Mouse (Mus musculus) liver, embryonic 12.5 days (tissue): ENCODE measurements around the gene Rab17. TPM values are rescaled to one million over a fixed set of nuclear protein-coding genes. Genes with fewer than 3 reads are reported as not detected.

ENCODE experiments used
- ATAC-seq: fragments of 200-750 bp; cut with Nextera tagmentation; 2 replicates; pipeline ENCODE4 v1.8.0; 2017; ENCODE audit warnings: moderate number of reproducible peaks, mild to moderate bottlenecking, moderate library complexity
- H3K27ac ChIP-seq: fragments of 300-500 bp; sonication (generic); 2 replicates; pipeline ENCODE4 v1.5.1; 2016; ENCODE audit warnings: mild to moderate bottlenecking
- H3K27me3 ChIP-seq: fragments of 300-500 bp; sonication (generic); replicated peaks from 2 replicates; pipeline ENCODE4 v1.6.1; 2016; ENCODE audit warnings: mild to moderate bottlenecking, moderate library complexity
- H3K36me3 ChIP-seq: fragments of 300-500 bp; sonication (generic); 2 replicates; pipeline ENCODE4 v1.6.1; 2016; ENCODE audit warnings: mild to moderate bottlenecking, moderate library complexity
- H3K4me1 ChIP-seq: fragments of 300-500 bp; sonication (generic); 2 replicates; pipeline ENCODE4 v1.6.1; 2016
- H3K4me2 ChIP-seq: fragments of 300-500 bp; sonication (generic); 2 replicates; pipeline ENCODE4 v1.6.1; 2016; ENCODE audit warnings: mild to moderate bottlenecking, moderate library complexity
- H3K4me3 ChIP-seq: fragments of 300-500 bp; sonication (generic); 2 replicates; pipeline ENCODE4 v1.5.1; 2016; ENCODE audit warnings: mild to moderate bottlenecking, moderate library complexity
- H3K9ac ChIP-seq: fragments of 300-500 bp; sonication (generic); 2 replicates; pipeline ENCODE4 v1.6.1; 2016; ENCODE audit warnings: mild to moderate bottlenecking, moderate library complexity
- H3K9me3 ChIP-seq: fragments of 300-500 bp; sonication (generic); replicated peaks from 2 replicates; pipeline ENCODE4 v1.6.1; 2016; ENCODE audit warnings: mild to moderate bottlenecking, moderate library complexity
- WGBS: fragments of 180-500 bp; shearing (Covaris S2); methylation state at CpG from one replicate; pipeline ENCODE4 v1.1.7; 2016; ENCODE audit not compliant: insufficient replicate concordance; 5-methylcytosine and 5-hydroxymethylcytosine counted together
- polyA plus RNA-seq: library from polyadenylated mRNA; unstranded; fragments of >200 nt; fragmentation: Nextera tagmentation; extraction: Ambion mirVana; gene quantifications from 2 replicates; pipeline ENCODE4 v1.2.1, GENCODE M21; 2016

Gene Rab17
- polyA plus RNA-seq, 1 experiment from 2014 or later, result 3.3 TPM

DNA sequence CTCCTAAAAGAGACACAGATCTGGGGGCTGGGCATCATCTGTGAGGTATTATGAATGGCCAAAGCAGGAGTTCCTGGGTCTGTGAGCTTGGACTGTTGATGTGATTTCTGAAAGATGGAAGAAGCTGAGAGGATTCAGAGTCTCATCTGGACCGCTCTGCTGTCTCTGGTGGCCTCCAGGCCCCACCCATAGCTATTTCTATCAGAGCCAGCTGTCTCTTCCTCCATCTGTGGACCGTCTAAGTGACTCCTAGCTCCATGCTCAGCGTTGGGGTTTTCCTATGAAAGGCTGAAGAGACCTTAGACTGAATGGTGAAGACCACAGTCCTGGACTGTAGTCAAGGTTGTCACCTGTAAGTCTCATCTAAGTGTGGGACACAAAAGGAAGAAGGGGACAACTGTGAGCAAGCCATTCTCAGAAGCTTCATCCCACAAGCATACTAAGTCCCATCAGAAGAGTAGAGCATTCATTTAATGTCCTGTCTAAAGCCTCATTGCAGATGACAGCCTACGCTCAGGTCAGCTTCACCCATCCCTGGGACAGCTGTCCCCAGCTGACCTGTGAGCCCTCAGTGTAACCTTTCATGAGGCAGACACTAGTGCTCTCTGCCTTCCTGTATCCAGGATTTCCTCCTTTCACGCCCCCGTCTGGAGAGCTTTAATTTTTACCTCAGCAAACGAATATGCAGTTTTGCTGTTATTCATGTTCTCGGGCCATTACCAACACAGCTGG, 34.2 kb upstream of the Rab17 start:
- no peak overlapping the region for H3K4me3 ChIP-seq
- H3K4me1 ChIP-seq, result 0 out of 2 replicates have a peak, but pooled peaks cover 13% of the 10 kb centered on the region
- WGBS, result 61% methylated on average over 8 of the region's 8 CpGs
- no peak overlapping the region for H3K9ac ChIP-seq
- H3K4me2 ChIP-seq, result no peak overlapping the region
- H3K36me3 ChIP-seq, result no peaks in the 10 kb centered on the region
- no peak overlapping the region for H3K27ac ChIP-seq
- peaks cover 32% of the 10 kb centered on the region for H3K27me3 ChIP-seq
- H3K9me3 ChIP-seq, result no peaks in the 10 kb centered on the region
- ATAC-seq, result no peak

DNA sequence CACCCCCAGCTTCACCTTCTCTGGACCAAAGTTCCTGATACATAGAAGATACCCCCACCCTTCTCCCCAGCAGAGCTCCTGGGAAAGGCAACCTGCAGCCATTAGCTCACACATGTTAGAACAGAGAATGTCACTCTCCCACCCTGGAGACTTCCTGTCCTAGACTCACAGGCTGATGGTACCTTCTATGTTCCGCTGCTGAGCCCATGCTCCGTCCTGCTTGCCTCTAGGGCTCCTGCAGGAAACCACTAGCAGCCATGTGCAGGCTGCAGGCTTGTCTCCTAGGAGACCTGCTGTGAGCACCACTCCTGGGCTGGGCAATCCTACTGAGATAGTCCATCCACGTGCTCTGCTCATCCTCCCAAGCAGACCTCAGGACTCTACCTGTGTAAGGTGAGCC, 33.2 kb upstream of the Rab17 start:
- Histone ChIP-seq H3K9ac (no peak overlapping the region), H3K4me3 (no peak overlapping the region), H3K27me3 (peaks cover 42% of the 10 kb centered on the region), H3K36me3 (no peaks in the 10 kb centered on the region), H3K4me2 (no peak overlapping the region), H3K4me1 (0 out of 2 replicates have a peak, but pooled peaks cover 13% of the 10 kb centered on the region), H3K27ac (no peak overlapping the region), H3K9me3 (no peaks in the 10 kb centered on the region)
- ATAC-seq, result no peak
- WGBS, result 58% methylated on average over 3 of the region's 3 CpGs

DNA sequence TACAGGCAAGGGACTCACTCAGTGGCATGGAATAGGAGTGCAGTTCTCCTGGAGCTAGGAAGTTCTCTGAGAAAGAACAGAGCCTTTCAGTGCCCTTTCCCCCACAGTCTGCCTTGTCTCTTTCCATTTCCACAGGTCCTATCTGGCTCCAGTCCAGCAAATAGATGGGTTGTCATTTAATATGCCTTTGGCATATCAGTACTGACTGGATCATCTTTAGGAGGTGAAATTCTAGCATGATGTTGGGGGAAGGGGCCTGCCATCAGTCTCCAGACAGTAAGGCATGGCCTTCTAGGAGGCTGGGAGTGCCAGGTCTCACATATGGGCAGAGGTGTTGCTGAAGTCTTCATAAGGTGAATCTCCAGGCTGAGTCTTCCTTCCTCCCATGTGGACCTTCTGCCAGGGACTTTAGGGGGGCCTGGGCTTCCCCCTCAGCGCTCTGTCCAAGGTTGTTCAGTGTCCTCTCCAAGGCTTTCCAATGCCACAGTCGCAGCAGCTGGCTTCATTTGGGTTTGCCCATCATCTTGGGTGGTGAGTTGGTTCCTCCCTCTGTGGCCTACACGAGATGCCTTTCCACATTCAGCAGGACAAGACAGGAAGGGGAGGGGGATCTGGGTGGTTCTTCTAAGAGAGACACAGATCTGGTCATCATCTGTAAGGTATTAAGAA, 32.5 kb upstream of the Rab17 start:
- H3K4me2 ChIP-seq, result no peak overlapping the region
- no peaks in the 10 kb centered on the region for H3K36me3 ChIP-seq
- ATAC-seq, result no peak
- no peak overlapping the region for H3K4me3 ChIP-seq
- peaks cover 48% of the 10 kb centered on the region for H3K27me3 ChIP-seq
- WGBS, result 50% methylated on average over 3 of the region's 3 CpGs
- no peak overlapping the region for H3K9ac ChIP-seq
- 0 out of 2 replicates have a peak, but pooled peaks cover 13% of the 10 kb centered on the region for H3K4me1 ChIP-seq
- H3K27ac ChIP-seq, result no peak overlapping the region
- H3K9me3 ChIP-seq, result no peaks in the 10 kb centered on the region

DNA sequence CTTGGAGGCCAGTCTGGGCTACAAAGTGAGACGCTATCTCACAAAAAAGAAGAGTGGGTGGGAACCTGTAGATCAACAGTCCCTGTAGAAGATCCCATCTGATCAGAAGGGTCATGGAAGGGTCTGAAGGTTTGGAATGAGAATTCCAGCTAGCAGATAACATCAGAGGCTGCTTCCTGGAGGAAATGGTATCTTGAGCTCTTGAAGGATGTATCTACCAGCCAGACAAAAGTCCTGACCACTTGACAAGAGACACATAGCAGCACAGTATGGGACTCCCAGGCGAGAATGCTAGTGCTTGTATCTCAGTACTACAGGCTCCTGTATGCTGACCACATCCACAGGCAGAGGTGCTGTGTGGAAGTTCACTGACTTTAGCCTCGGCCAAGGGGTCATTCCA, 31.6 kb upstream of the Rab17 start:
- 0 out of 2 replicates have a peak, but pooled peaks cover under 1% of the 10 kb centered on the region for H3K9me3 ChIP-seq
- WGBS, result 42% methylated on average over 3 of the region's 3 CpGs
- peaks cover 48% of the 10 kb centered on the region for H3K27me3 ChIP-seq
- 0 out of 2 replicates have a peak, but pooled peaks cover 13% of the 10 kb centered on the region for H3K4me1 ChIP-seq
- no peak overlapping the region for H3K4me2 ChIP-seq
- H3K4me3 ChIP-seq, result no peak overlapping the region
- no peaks in the 10 kb centered on the region for H3K36me3 ChIP-seq
- H3K9ac ChIP-seq, result no peak overlapping the region
- no peak for ATAC-seq
- no peak overlapping the region for H3K27ac ChIP-seq

DNA sequence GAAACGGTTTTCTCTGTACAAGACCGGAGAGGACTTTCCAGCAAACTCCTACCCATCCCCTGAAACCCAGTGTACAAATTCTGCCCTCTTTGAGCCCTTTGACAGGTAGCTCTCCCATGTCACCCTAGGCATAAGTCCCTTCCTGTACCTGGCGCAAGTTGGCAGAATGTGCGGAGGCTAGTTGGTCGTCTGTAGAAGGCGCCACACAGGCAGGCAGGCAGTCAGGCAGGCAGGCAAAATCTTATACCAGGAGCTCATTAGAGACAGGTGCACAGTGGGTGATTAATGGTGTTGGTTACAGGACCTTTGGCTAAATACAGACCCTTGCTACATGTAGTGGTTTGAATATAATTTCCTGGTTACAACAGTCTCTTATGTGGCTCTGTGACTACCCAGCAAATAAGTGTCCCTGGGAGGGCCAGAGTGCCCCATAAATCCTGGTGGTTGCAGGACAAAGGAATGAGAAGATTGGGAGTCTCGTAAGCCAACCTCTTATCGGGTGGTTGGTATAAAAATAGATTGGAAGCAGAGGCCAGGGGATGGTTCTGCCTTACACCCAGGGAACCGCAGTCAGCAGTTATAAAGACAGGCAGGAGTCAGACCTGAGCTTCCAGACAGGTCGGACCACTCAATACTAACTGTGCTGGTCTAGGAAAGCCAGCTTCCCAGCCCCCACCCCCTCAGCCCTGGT, 30.6 kb upstream of the Rab17 start:
- Histone ChIP-seq H3K4me2 (no peak overlapping the region), H3K4me1 (0 out of 2 replicates have a peak, but pooled peaks cover 13% of the 10 kb centered on the region), H3K36me3 (no peaks in the 10 kb centered on the region), H3K9me3 (0 out of 2 replicates have a peak, but pooled peaks cover 6% of the 10 kb centered on the region), H3K27ac (no peak overlapping the region), H3K27me3 (peaks cover 48% of the 10 kb centered on the region), H3K4me3 (no peak overlapping the region), H3K9ac (no peak overlapping the region)
- no peak for ATAC-seq
- WGBS, result 51% methylated on average over 10 of the region's 10 CpGs

DNA sequence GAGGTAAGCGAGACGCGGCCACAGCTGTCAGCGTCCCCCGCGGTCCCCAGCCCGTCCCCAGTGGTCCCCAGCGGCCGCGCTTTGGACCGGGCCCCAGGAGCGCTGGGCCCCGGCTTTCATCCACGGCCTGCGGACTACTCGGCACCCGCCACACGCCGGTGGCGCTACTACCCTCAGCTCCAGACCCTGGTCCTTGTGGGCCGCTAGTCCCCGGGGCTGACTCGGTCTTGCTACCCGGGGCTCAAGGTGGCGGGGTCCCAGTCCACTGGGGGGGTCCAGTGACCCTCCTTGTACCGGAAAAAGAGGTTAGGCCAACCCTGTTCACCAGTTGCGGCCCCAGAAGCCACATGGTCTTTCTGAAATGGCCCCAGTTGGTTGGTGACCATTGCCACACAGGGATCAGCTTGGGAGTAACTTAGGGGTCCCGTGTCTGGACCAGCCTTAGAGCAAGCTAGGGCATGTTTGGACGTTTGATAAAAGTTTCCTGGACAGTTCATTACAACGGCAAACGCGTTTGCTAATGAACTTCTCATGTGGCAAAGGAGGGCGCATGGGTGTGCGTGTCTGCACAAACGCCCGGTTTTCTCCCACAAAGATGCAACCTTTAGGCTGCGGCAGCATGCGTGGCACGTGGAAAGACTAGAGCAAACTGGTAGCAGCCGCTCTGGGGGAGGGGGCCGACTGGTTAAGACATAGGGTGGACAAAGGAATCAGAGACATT, 29.6 kb upstream of the Rab17 start:
- H3K36me3 ChIP-seq, result no peaks in the 10 kb centered on the region

DNA sequence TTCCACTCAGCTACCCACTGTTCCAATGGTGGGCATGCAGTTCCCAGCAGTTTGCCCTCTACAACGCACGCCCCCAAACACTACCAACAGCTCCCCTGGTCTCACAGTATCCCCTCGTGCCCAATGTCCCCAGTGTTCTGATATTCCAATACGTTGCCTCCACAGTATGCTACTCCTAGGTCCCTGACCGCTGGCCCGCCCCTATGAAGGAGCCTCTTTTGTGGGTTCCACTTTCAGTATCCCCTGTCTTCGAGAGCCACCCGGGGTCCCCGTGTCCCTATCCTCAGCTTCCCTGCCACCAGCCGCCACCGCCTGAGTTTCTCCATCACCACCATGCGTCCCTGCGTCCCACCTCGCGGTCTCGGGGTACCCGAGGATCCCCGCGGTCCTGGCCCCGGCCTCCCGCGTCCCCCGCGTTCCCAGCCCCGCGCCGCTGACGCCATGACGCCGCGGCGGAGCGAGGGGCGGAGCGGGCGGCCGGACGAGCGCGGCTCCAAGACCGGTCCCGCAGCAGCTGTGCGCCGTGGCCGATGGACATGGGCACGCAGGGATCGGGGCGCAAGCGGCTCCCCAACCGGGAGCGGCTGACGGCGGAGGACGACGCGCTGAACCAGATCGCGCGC, 28.9 kb upstream of the Rab17 start, which contains the start of gene Lrrfip1:
TSS of gene Lrrfip1 (plus strand) at position 470 of the 623 bp plus-strand sequence.
- Histone ChIP-seq H3K27ac (no peak within 1 kb of the TSS), H3K4me1 (0 out of 2 replicates have a peak, but pooled peaks cover 13% of the 10 kb centered on the region), H3K36me3 (no peaks in the 10 kb centered on the region), H3K4me2 (peak within 1 kb of the TSS; percentile 72), H3K9ac (peak within 1 kb of the TSS; percentile 61), H3K9me3 (0 out of 2 replicates have a peak, but pooled peaks cover 6% of the 10 kb centered on the region), H3K27me3 (peaks cover 48% of the 10 kb centered on the region), H3K4me3 (peak within 1 kb of the TSS; percentile 62)
- ATAC-seq, result peak; percentile 47
- WGBS, result 3% methylated on average over 59 of the region's 59 CpGs

More for the DNA sequence above, 29.6 kb upstream of the Rab17 start:
- H3K9me3 ChIP-seq, result 0 out of 2 replicates have a peak, but pooled peaks cover 6% of the 10 kb centered on the region
- peak overlapping the region; percentile 61 for H3K9ac ChIP-seq
- H3K4me2 ChIP-seq, result peak overlapping the region; percentile 72
- peak overlapping the region; percentile 62 for H3K4me3 ChIP-seq
- H3K4me1 ChIP-seq, result 0 out of 2 replicates have a peak, but pooled peaks cover 13% of the 10 kb centered on the region
- peaks cover 48% of the 10 kb centered on the region for H3K27me3 ChIP-seq
- H3K27ac ChIP-seq, result no peak overlapping the region
- ATAC-seq, result peak; percentile 38; the same call in 1 of the 2 replicates
- 3% methylated on average over 41 of the region's 41 CpGs for WGBS

DNA sequence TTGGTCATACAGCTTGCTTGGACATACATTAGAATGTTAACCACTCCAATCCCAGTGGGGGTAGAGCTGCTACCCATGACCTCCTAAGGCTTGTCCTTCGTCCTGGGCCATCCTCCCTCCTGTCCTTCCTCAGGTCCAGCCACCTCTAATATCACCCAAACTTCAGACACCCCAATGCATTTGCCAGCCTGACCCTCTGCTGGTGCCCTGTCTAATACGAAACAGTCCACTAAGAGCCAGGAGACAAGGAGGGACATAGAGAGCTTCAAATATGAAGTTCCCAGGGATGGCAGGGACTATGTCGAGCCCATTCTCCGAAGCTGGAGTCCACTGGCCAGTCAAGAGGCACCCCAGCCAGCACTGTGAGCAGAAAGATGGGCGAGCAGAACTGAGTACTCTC, 28.2 kb upstream of the Rab17 start:
- Histone ChIP-seq H3K4me1 (0 out of 2 replicates have a peak, but pooled peaks cover 13% of the 10 kb centered on the region), H3K4me2 (no peak overlapping the region), H3K27ac (no peak overlapping the region), H3K4me3 (no peak overlapping the region), H3K36me3 (no peaks in the 10 kb centered on the region), H3K27me3 (peaks cover 48% of the 10 kb centered on the region), H3K9ac (no peak overlapping the region), H3K9me3 (0 out of 2 replicates have a peak, but pooled peaks cover 6% of the 10 kb centered on the region)
- WGBS, result 57% methylated on average over 5 of the region's 5 CpGs
- ATAC-seq, result no peak

DNA sequence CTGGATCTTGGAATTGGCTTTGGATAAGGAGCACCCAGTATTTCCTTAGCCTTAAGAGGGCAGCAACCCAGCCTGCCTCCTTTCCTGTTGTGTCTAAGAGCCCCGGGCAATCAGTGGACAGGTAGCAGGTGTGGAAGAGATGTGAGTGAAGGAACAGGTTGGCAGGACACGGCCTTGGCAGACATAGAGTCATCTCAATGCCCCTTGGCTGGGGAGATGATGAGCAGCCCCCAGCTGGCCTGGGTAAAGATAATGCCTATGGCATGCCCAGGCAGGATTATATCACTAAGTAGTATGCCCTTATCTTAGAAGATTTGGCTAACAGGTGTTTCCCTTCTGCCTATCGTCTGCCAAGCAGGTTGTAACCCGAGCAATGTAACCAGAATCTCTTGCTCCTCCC, 27.7 kb upstream of the Rab17 start:
- ATAC-seq, result no peak
- H3K36me3 ChIP-seq, result no peaks in the 10 kb centered on the region
- 0 out of 2 replicates have a peak, but pooled peaks cover 13% of the 10 kb centered on the region for H3K4me1 ChIP-seq
- 0 out of 2 replicates have a peak, but pooled peaks cover 6% of the 10 kb centered on the region for H3K9me3 ChIP-seq
- 47% methylated on average over 4 of the region's 4 CpGs for WGBS
- H3K9ac ChIP-seq, result no peak overlapping the region
- no peak overlapping the region for H3K4me3 ChIP-seq
- no peak overlapping the region for H3K4me2 ChIP-seq
- H3K27me3 ChIP-seq, result peaks cover 45% of the 10 kb centered on the region
- H3K27ac ChIP-seq, result no peak overlapping the region

DNA sequence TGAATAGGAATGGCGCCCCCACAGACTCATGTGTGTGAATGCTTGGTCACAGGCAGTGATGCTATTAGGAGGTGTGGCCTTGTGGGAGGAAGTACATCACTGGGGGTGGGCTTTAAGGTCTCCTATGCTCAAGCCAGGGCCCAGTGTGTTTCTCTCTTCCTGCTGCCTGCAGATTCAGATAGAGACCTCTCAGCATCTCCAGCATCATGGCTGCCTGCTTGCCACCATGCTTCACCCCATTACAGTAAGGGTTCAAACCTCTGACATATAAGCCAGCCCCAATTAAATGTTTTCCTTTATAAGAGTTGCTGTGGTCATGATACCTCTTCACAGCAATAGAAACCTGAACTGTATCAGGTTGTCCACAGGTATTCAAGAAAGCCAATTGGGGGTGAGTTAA, 26.5 kb upstream of the Rab17 start:
- 70% methylated on average over 1 of the region's 1 CpGs for WGBS
- Histone ChIP-seq H3K36me3 (no peaks in the 10 kb centered on the region), H3K9ac (no peak overlapping the region), H3K4me2 (no peak overlapping the region), H3K9me3 (0 out of 2 replicates have a peak, but pooled peaks cover 6% of the 10 kb centered on the region), H3K4me3 (no peak overlapping the region), H3K4me1 (0 out of 2 replicates have a peak, but pooled peaks cover 13% of the 10 kb centered on the region), H3K27me3 (peaks cover 39% of the 10 kb centered on the region), H3K27ac (no peak overlapping the region)
- no peak for ATAC-seq

DNA sequence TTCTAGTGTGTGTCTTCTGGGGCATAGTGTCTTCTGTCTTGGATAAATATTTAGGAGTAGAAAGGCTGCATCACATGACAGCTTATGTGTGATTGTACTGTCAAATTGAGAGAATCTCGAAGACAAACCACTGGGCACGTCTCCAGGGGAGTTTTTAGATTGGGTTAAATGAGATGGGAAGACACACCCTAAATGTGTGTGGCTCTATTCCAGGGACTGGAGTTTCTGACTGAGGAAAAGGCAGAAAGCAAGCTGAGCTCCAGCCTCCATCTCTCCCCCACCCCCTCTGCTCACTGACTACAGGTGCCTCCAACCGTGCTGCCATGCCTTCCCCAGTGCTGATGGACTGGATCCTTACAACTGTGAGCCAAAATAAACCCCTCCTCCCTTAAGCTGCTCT, 11.9 kb upstream of the Rab17 start:
- H3K27ac ChIP-seq, result no peak overlapping the region
- ATAC-seq, result no peak

More for the DNA sequence above, 11.9 kb upstream of the Rab17 start:
- H3K27me3 ChIP-seq, result no peaks in the 10 kb centered on the region
- no peak overlapping the region for H3K4me2 ChIP-seq
- H3K4me3 ChIP-seq, result no peak overlapping the region
- 53% methylated on average over 3 of the region's 3 CpGs for WGBS
- H3K4me1 ChIP-seq, result no peaks in the 10 kb centered on the region
- H3K9ac ChIP-seq, result no peak overlapping the region
- H3K9me3 ChIP-seq, result no peaks in the 10 kb centered on the region
- H3K36me3 ChIP-seq, result no peaks in the 10 kb centered on the region
